Mouse (Mus musculus): ENCODE measurements around the gene Rpl23a.

The Rpl23a gene

GRCm38 (mm10) chr11:78167257-78167959 lies 16.0 kb downstream of the Rpl23a start:
- DNase-seq (ENCODE audit: low spot score in 2 of 2), result no peak

- DNase-seq (ENCODE audit: low spot score in 2 of 2), result no peak
Measured at GRCm38 (mm10) chr11:78166640-78167039, 16.7 kb downstream of the Rpl23a start.

GRCm38 (mm10) chr11:78166161-78166560 lies 17.2 kb downstream of the Rpl23a start:
- DNase-seq (ENCODE audit: low spot score in 2 of 2), result no peak

GRCm38 (mm10) chr11:78165761-78166109 lies 17.6 kb downstream of the Rpl23a start:
- DNase-seq (ENCODE audit: low spot score in 2 of 2), result no peak

GRCm38 (mm10) chr11:78164924-78165760 lies 18.2 kb downstream of the Rpl23a start, which contains the start of gene Traf4:
Gene Traf4, minus strand, starts transcription at chr11:78165589.
- DNase-seq (ENCODE audit: low spot score in 2 of 2), result peak; percentile 75 to 88

- DNase-seq (ENCODE audit: low spot score in 2 of 2), result no peak
Measured at GRCm38 (mm10) chr11:78164604-78164923, 18.8 kb downstream of the Rpl23a start.

GRCm38 (mm10) chr11:78163681-78164603 lies 19.4 kb downstream of the Rpl23a start:
- DNase-seq (ENCODE audit: low spot score in 2 of 2), result peak; percentile 74 to 79

GRCm38 (mm10) chr11:78163045-78163444 lies 20.3 kb downstream of the Rpl23a start:
- DNase-seq (ENCODE audit: low spot score in 2 of 2), result no peak

- DNase-seq (ENCODE audit: low spot score in 2 of 2), result no peak
Measured at GRCm38 (mm10) chr11:78162504-78162903, 20.9 kb downstream of the Rpl23a start.

GRCm38 (mm10) chr11:78161968-78162367 lies 21.4 kb downstream of the Rpl23a start:
- no peak for DNase-seq (ENCODE audit: low spot score in 2 of 2)

- DNase-seq (ENCODE audit: low spot score in 2 of 2), result no peak
Measured at GRCm38 (mm10) chr11:78161169-78161568, 22.2 kb downstream of the Rpl23a start.

GRCm38 (mm10) chr11:78160675-78161074 lies 22.7 kb downstream of the Rpl23a start:
- no peak for DNase-seq (ENCODE audit: low spot score in 2 of 2)

GRCm38 (mm10) chr11:78160171-78160570 lies 23.2 kb downstream of the Rpl23a start:
- no peak for DNase-seq (ENCODE audit: low spot score in 2 of 2)

GRCm38 (mm10) chr11:78159557-78159956 lies 23.8 kb downstream of the Rpl23a start:
- DNase-seq (ENCODE audit: low spot score in 2 of 2), result no peak

GRCm38 (mm10) chr11:78159096-78159495 lies 24.3 kb downstream of the Rpl23a start:
- peak; percentile 73 to 87 for DNase-seq (ENCODE audit: low spot score in 2 of 2)

GRCm38 (mm10) chr11:78156156-78156699 lies 27.2 kb downstream of the Rpl23a start:
- DNase-seq (ENCODE audit: low spot score in 2 of 2), result no peak

- no peak for DNase-seq (ENCODE audit: low spot score in 2 of 2)
Measured at GRCm38 (mm10) chr11:78155674-78156073, 27.7 kb downstream of the Rpl23a start.

GRCm38 (mm10) chr11:78153778-78154177 lies 29.6 kb downstream of the Rpl23a start:
- no peak for DNase-seq (ENCODE audit: low spot score in 2 of 2)

GRCm38 (mm10) chr11:78152299-78153231 lies 30.8 kb downstream of the Rpl23a start:
- DNase-seq (ENCODE audit: low spot score in 2 of 2), result no peak

- DNase-seq (ENCODE audit: low spot score in 2 of 2), result no peak
Measured at GRCm38 (mm10) chr11:78151161-78151560, 32.2 kb downstream of the Rpl23a start.
